Mouse (Mus musculus) frontal cortex, postnatal 36 days (tissue): ENCODE measurements around the gene Satb2.

Source experiments
- DNase-seq, 2 experiments: peaks; one replicate each; pipeline ENCODE4 v3.0.0; 2022; ENCODE audit warnings: low spot score in 2 of 2

Gene Satb2

GRCm38 (mm10) chr1:56930096-56930495 lies 48.4 kb downstream of the Satb2 start:
- no peak for DNase-seq

- peak; percentile 57 to 63 for DNase-seq
Measured at GRCm38 (mm10) chr1:56928731-56929130, 49.7 kb downstream of the Satb2 start.

- DNase-seq, result no peak
Measured at GRCm38 (mm10) chr1:56920472-56920871, 58.0 kb downstream of the Satb2 start.

- DNase-seq, result peak; percentile 50 to 78
Measured at GRCm38 (mm10) chr1:56914279-56914678, 64.2 kb downstream of the Satb2 start.

- no peak for DNase-seq
Measured at GRCm38 (mm10) chr1:56900706-56901287, 77.7 kb downstream of the Satb2 start.

GRCm38 (mm10) chr1:56900187-56900586 lies 78.3 kb downstream of the Satb2 start:
- DNase-seq, result no peak

- DNase-seq, result no peak
Measured at GRCm38 (mm10) chr1:56898606-56899396, 79.6 kb downstream of the Satb2 start.

GRCm38 (mm10) chr1:56897492-56898180 lies 80.8 kb downstream of the Satb2 start:
- no peak for DNase-seq

GRCm38 (mm10) chr1:56896670-56897069 lies 81.8 kb downstream of the Satb2 start:
- no peak for DNase-seq

GRCm38 (mm10) chr1:56892766-56893165 lies 85.7 kb downstream of the Satb2 start:
- peak; percentile 45 to 68 for DNase-seq

GRCm38 (mm10) chr1:56888939-56889338 lies 89.5 kb downstream of the Satb2 start:
- no peak for DNase-seq

- no peak for DNase-seq
Measured at GRCm38 (mm10) chr1:56887524-56887923, 90.9 kb downstream of the Satb2 start.

- DNase-seq, result no peak
Measured at GRCm38 (mm10) chr1:56871485-56871884, 107.0 kb downstream of the Satb2 start.

- no peak for DNase-seq
Measured at GRCm38 (mm10) chr1:56865246-56865645, 113.2 kb downstream of the Satb2 start.

GRCm38 (mm10) chr1:56862799-56863198 lies 115.7 kb downstream of the Satb2 start:
- no peak for DNase-seq

GRCm38 (mm10) chr1:56857202-56857601 lies 121.2 kb downstream of the Satb2 start:
- no peak for DNase-seq

- no peak for DNase-seq
Measured at GRCm38 (mm10) chr1:56850446-56850845, 128.0 kb downstream of the Satb2 start.

- no peak for DNase-seq
Measured at GRCm38 (mm10) chr1:56846358-56846757, 132.1 kb downstream of the Satb2 start.

GRCm38 (mm10) chr1:56845523-56846118 lies 132.8 kb downstream of the Satb2 start:
- no peak for DNase-seq

GRCm38 (mm10) chr1:56844551-56845330 lies 133.7 kb downstream of the Satb2 start:
- DNase-seq, result no peak

GRCm38 (mm10) chr1:56838901-56839300 lies 139.5 kb downstream of the Satb2 start:
- DNase-seq, result no peak
